Mouse (Mus musculus) lung, postnatal 10 days (tissue): ENCODE results near the gene Scamp1.
A peak's percentile ranks its signal among the peaks of the same experiment; 100 is the strongest.

Experiments used
- DNase-seq: peaks from one replicate; pipeline ENCODE4 v3.0.0; 2021

Scamp1 gene

DNA sequence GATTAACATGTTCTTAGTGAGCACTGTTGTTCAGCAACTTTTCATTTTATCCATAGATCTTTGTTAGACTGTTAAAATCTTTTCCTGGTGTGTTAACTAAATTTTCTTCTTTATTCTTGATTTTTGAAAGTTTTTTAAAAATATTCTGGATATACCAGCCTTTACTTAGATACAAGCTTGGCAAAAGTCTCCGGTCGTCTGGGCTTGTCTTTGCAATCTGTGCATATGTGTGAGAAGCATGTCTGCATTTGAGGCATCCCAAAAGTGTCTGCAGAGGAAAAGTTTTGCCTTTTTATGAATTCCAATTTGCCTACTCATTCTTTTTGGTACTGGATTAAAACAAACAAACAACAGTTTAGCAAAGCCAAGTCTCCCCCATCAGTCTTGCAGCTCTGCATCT is 73.5 kb downstream of the Scamp1 start:
- DNase-seq = no peak

DNA sequence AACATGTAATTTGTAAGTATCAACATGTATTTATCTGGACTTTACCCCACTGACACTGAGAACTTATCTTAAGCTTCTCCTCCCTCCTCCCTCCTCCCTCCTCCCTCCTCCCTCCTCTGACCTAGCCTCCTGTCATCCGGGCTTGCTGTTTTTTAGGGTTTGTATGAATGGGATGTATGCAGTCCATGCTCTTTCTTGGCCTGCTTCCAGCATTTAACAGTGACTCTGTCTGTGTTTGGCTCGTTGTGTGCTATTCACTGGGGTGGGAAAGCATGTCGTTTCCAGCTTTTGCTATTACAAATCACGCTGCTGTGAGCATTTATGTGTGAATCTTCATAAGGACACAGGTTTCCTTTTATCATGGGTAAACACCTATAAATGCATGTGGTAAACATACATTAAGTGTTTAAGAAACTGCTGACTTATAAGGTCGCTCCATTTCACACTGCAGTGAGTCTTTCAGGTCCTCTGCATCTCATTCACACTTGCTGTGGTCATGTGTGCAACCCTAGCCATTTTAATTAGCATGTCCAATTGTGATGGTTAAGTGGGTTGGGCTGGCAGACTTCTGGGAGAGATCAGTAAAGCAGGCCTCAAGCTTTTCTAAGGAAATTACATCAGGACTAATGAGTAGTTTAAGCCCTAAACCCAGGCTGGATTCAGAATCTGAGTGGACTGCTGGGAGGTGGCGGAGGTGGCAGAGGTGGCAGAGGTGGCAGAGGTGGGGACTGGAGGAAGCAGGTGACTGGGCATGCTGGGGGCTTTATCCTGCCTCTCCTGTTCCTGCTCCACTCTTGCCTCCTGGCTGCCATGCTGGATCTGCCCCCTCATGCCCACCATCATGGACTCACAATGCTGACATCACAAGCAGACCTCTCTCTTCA is 74.2 kb downstream of the Scamp1 start:
- DNase-seq = no peak

- DNase-seq = no peak
These were observed 76.8 kb downstream of the Scamp1 start for GRCm38 (mm10) chr13:94208892-94209291.

DNA sequence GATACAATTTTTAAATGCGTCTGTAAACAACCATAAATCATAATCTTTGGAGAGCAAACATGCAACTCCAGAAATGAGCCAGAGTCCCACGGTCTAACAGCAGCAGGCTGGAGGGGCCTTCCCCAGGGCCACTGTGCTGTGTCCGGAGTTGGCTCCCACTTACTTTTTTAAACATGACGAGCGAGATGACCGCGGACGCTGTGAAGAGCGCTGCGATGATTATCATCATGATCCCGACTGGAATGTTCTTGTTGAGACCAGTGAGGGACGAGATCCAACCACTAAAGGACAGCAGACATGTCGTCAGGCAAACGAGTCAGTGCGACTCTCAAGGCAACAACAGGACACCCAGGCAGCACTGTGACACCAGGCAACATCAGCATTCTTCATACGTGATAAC is 77.7 kb downstream of the Scamp1 start:
- DNase-seq = no peak

- DNase-seq = peak; percentile 73
These were observed 80.4 kb downstream of the Scamp1 start for GRCm38 (mm10) chr13:94205234-94205633.

DNA sequence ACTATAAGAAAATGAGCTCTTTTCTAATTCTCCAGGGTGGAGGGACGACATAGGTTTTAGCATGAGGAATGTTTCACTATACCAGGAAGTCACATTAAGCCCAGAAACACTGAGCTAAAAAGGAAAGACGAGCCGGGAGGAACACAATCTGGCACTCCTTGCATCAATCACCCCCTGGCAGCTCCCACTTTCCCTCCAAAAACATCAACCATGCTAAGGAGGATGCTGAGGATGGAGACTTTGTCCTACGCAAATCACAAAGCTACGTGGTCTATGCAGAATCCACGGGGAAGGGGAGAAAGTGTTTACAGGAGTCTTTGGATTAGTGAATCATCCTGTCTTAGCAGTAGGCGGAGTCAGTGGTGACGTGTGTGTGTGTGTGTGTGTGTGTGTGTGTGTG is 85.8 kb downstream of the Scamp1 start:
- no peak for DNase-seq

- DNase-seq = no peak
These were observed 87.0 kb downstream of the Scamp1 start for GRCm38 (mm10) chr13:94198616-94199015.

DNA sequence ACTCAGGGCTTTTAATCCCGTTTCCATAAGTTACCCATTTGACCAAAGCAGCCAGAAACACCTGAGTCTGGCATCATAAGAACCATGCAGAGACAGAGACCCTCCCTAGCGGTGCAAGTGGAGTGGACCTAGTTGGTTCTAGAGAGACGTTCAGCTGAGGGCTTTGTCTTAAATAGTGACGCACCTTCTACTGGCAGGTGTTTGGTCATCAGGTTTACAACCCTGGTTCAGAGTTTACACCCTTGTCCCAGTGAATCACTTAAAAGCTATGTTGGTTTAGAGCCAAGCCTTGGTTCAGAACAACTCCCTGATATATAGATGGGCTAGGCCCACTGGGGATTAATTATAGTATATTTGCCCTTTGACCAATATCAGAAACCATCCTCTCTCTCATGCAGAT is 92.4 kb downstream of the Scamp1 start:
- DNase-seq = no peak

- no peak for DNase-seq
These were observed 95.3 kb downstream of the Scamp1 start for GRCm38 (mm10) chr13:94190386-94190785.

GRCm38 (mm10) chr13:94188200-94189086 is 97.2 kb downstream of the Scamp1 start:
- DNase-seq = no peak

DNA sequence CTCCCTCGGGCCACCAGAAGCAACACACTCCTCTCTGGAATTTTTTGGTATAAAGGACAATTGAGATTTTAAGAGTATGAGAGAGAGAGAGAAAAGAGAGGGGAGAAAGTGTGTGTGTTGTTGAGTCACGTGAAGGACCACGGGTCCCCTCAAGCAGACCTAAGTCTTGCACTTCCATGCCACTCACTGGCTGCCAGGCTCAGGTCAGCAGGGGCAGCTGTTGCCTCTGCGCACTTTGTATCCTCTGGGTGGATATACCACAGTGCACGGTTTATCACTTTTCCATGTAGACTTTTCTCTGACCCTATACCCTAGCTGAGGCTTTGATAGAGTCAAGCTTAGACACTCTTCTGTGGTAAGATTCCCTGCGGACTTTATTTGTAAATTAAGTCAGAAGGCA is 100.0 kb downstream of the Scamp1 start:
- no peak for DNase-seq

DNA sequence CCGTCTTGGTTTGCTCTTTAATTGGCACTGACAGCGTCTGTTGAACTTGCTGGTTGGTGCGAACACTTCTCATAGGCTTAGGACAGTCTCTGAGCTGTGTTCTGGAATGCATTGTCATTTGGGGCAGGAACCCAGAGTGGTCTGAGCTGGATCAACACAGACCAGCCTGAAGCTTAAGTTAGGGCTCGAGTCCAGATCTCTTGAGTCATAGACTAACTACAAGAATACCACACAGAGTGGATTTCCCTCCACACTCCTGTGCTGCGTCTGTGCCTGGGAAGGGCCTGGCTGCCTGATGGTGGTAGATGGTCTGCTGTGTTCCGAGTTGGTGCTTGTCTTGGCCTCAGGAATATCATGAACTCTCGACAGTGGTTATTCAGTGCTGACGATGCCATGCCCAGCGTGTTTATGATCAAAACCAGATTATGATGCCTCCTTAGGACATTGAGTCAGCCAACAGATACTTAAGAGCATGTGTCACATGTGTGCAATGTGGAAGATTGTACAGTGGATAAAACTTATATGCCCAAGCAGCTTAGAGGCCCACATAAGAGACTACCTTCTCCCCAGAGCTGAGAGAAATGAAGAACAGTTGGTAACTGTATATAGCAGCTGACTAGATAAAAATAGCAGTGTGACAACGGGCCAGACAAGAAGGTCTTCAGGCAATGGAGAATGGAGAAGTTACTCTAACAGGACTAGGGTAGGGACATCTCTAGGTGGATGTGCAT is 100.8 kb downstream of the Scamp1 start:
- DNase-seq = peak; percentile 19

- no peak for DNase-seq
These were observed 102.2 kb downstream of the Scamp1 start for GRCm38 (mm10) chr13:94183372-94184021.

DNA sequence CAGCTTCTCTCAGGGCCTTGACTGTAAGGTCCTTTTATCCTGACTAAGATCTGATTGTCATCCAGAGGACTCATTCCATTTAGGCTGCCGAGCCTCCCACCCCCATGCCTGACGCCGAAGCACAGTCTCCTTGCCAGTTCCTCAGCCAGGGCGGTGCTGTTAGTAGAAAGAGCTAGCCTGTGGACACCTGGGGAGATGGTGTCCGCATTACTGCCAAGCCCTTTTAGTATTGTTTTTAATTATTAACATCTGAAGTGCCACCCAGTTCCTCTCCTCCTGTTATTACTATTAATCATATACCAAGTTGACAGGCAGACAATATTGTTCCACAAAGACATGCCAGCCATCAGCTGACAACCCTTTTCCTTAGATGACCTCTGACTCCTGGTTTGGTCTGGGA is 103.6 kb downstream of the Scamp1 start:
- no peak for DNase-seq

- peak; percentile 38 for DNase-seq
These were observed 104.9 kb downstream of the Scamp1 start for GRCm38 (mm10) chr13:94180477-94181420.

- DNase-seq = peak; percentile 72
These were observed 107.1 kb downstream of the Scamp1 start for GRCm38 (mm10) chr13:94178401-94179040.

DNA sequence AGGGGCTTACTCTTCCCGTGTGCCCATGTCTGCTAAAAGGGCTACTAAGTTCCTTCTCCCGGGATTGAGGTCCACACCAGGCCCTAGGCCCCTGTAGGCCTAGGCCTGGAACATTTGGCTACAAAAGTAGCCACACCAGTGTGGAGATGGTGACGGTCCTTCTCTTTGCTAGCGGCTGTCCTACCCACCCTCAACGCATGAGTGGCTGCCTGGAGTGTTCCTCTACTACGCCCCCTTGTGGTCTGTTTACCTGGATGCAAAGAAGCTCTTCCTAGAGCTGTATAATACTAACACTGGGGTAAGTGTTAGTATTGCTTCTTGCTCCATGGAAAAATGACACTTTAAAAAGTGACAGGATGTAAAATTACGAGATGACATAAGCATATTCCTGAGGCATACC is 108.5 kb downstream of the Scamp1 start:
- DNase-seq = peak; percentile 60

GRCm38 (mm10) chr13:94175379-94176050 is 110.1 kb downstream of the Scamp1 start:
- DNase-seq = no peak

DNA sequence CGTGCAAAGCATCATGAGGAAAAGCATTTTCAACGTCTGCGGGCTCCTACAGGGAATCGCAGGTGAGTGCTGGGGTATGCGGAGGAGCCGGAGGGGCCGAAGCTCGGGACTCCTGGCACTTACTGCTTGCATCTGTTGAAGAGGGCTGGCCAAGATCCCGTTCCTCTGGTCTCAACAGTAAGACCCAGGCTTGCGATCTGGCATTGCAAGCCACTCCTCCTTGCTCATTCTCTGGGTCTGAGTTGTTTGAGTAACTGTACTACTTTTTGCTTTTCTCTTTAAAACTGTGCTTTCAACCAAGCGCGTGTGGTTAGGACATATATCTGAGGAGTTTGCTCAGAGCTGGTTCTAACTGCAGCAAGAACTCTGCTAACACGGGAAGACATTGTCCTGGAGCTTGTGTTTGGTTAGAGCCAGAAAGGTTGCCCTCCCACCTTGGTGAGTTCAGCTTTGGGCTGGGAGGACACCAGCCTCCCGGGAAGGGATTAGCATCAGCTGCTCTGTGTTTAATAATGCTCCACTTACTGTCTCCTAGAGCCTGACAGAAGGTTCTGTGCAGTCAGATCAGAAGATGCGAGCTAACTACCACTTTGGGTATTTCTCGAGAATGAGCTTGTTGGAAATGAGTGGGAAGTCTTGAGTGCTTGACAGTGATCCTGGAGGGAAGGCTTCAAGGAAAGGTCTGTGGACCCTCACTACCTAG is 110.9 kb downstream of the Scamp1 start:
- no peak for DNase-seq
